Mouse (Mus musculus) midbrain, embryonic 16.5 days (tissue): ENCODE results near the gene Mmab. TPM values are rescaled to one million over a fixed set of nuclear protein-coding genes. Genes with fewer than 3 reads are reported as not detected.

Experiments used
- ATAC-seq: fragments of 200-750 bp; cut with Nextera tagmentation; 2 replicates; pipeline ENCODE4 v1.8.0; 2017; ENCODE audit warnings: moderate TSS enrichment
- H3K27ac ChIP-seq: fragments of 300-500 bp; sonication (generic); 2 replicates; pipeline ENCODE4 v1.5.1; 2014; ENCODE audit warnings: mild to moderate bottlenecking, low read length, mixed read lengths
- H3K27me3 ChIP-seq: fragments of 300-500 bp; sonication (generic); 2 replicates; pipeline ENCODE4 v1.6.1; 2014; ENCODE audit warnings: low read depth, low read length, mixed read lengths; ENCODE audit not compliant: control insufficient read depth, insufficient read depth
- H3K36me3 ChIP-seq: fragments of 300-500 bp; sonication (generic); 2 replicates; pipeline ENCODE4 v1.6.1; 2014; ENCODE audit warnings: mild to moderate bottlenecking, low read length, moderate library complexity, mixed read lengths; ENCODE audit not compliant: control insufficient read depth, insufficient read depth
- H3K4me1 ChIP-seq: fragments of 300-500 bp; sonication (generic); 2 replicates; pipeline ENCODE4 v1.6.1; 2014; ENCODE audit warnings: mild to moderate bottlenecking, low read length, mixed read lengths; ENCODE audit not compliant: control insufficient read depth, insufficient read depth
- H3K4me2 ChIP-seq: fragments of 300-500 bp; sonication (generic); 2 replicates; pipeline ENCODE4 v1.6.1; 2014; ENCODE audit warnings: mild to moderate bottlenecking, low read length, mixed read lengths
- H3K4me3 ChIP-seq: fragments of 300-500 bp; sonication (generic); 2 replicates; pipeline ENCODE4 v1.5.1; 2014; ENCODE audit warnings: low read depth, mild to moderate bottlenecking, low read length, moderate library complexity, mixed read lengths
- H3K9ac ChIP-seq: fragments of 300-500 bp; sonication (generic); 2 replicates; pipeline ENCODE4 v1.6.1; 2014; ENCODE audit warnings: low read depth, low read length, mixed read lengths
- H3K9me3 ChIP-seq: fragments of 300-500 bp; sonication (generic); replicated peaks from 2 replicates; pipeline ENCODE4 v1.6.1; 2014; ENCODE audit warnings: mild to moderate bottlenecking, low read length, mixed read lengths; ENCODE audit not compliant: control insufficient read depth, poor library complexity, severe bottlenecking
- WGBS: fragments of 180-500 bp; shearing (Covaris S2); extraction: QIAGEN DNeasy Blood & Tissue Kit; methylation state at CpG from one replicate; pipeline ENCODE4 v1.1.7; 2014; 5-methylcytosine and 5-hydroxymethylcytosine counted together
- polyA plus RNA-seq: library from polyadenylated mRNA; unstranded; fragments of >200 nt; fragmentation: Nextera tagmentation; extraction: Ambion mirVana; gene quantifications from 2 replicates; pipeline ENCODE4 v1.2.1, GENCODE M21; 2015

Gene Mmab
- polyA plus RNA-seq, 1 experiment from 2014 or later: 38.7 TPM

DNA sequence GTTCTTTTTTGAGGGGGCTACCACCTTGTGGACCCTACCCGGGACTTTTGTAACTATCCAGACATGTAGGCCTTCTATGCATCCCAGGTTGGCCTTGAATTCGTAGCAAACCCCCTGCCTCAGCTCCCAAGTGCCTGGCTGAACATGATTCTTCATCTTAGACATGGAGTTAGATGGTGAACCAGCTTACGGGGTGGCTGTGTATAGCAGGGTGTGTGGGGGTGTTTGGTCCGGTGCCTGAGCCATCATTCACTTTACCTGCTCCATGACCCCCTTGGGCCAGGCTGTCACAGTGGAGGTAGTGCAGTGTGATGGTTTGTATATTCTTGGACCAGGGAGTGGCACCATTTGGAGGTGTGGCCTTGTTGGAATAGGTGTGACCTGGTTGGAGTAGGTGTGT is 24.1 kb upstream of the Mmab start:
- Histone ChIP-seq H3K27me3 (no peaks in the 10 kb centered on the region), H3K4me2 (peak overlapping the region; percentile 56; the same call in 1 of the 2 replicates), H3K9me3 (no peaks in the 10 kb centered on the region), H3K27ac (peak overlapping the region; percentile 83), H3K4me1 (peaks cover 26% of the 10 kb centered on the region), H3K36me3 (no peaks in the 10 kb centered on the region), H3K9ac (peak overlapping the region; percentile 7; the same call in 1 of the 2 replicates), H3K4me3 (no peak overlapping the region)
- no peak for ATAC-seq
- WGBS: 44% methylated on average over 4 of the region's 4 CpGs

DNA sequence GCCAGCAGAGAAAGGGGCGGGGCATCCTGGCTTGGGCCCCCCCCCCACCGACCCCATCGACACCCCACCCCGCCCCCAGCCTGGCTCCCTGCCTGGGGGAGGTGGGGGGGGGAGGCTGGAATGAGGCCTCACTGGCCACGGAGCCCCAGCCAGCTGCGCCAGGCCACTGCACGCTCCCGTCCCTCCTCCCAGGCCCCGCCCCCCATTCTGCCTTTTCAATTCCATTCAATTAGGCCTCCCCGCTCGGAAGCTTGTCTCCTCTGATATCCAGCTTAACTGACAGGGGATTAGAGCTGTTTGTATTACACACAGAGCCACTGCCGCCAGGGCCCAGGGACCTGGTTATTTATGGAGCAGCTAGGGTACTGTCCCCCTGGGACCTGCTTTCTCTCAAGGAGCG is 23.6 kb upstream of the Mmab start:
- peak overlapping the region; percentile 62 for H3K9ac ChIP-seq
- WGBS: under 1% methylated on average over 12 of the region's 13 CpGs
- no peaks in the 10 kb centered on the region for H3K36me3 ChIP-seq
- ATAC-seq: peak; percentile 86
- H3K4me1 ChIP-seq: peaks cover 26% of the 10 kb centered on the region
- H3K4me3 ChIP-seq: peak overlapping the region; percentile 28
- H3K27me3 ChIP-seq: no peaks in the 10 kb centered on the region
- H3K27ac ChIP-seq: peak overlapping the region; percentile 83
- peak overlapping the region; percentile 56 for H3K4me2 ChIP-seq
- no peaks in the 10 kb centered on the region for H3K9me3 ChIP-seq

DNA sequence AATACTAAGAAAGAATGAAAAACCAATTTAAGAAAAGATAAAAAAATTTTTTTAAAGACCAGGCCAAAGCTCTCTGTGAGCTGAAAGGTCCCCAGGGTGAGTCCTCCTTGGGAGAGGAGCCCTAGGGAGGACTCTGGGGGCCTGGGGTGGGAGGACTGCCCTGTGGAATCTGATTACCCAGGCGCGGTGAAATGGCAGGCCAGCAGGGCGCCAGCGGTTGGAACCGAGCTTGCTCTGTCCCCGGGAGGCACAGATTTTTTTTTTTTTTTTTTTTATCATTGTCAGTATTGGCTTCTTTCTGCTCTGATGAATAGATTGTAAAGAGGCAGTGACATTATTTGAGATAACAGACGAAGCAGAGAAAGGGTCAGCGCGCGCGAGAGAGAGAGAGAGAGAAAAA is 23.2 kb upstream of the Mmab start:
- Histone ChIP-seq H3K27me3 (no peaks in the 10 kb centered on the region), H3K9me3 (no peaks in the 10 kb centered on the region), H3K4me1 (peaks cover 26% of the 10 kb centered on the region), H3K36me3 (no peaks in the 10 kb centered on the region), H3K9ac (peak overlapping the region; percentile 62), H3K4me3 (peak overlapping the region; percentile 28), H3K4me2 (peak overlapping the region; percentile 56), H3K27ac (peak overlapping the region; percentile 83)
- under 1% methylated on average over 11 of the region's 11 CpGs for WGBS
- ATAC-seq: peak; percentile 59

DNA sequence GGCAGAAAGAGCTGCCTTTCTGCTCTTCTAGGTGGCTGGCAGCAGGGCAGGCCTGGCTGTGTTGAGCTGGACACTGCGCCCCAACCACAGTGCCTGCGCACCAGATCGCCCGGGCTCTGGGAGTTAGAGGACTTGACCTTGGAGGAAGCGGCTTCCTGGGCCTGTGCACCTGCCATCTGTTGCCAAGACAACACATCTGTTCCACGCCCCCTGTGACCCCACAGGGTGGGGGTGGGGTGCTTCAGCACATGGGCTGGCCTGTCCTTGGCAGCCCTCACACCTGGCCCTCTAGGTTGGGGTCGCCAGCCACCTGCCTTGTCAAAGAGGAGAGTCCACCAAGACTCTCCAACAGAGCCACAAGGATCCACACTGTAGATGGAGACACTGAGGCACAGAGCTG is 21.8 kb upstream of the Mmab start:
- ATAC-seq: no peak
- H3K27ac ChIP-seq: no peak overlapping the region
- WGBS: 49% methylated on average over 7 of the region's 7 CpGs
- H3K36me3 ChIP-seq: no peaks in the 10 kb centered on the region
- H3K9me3 ChIP-seq: no peaks in the 10 kb centered on the region
- peak overlapping the region; percentile 7; the same call in 1 of the 2 replicates for H3K9ac ChIP-seq
- H3K4me2 ChIP-seq: no peak overlapping the region
- peaks cover 26% of the 10 kb centered on the region for H3K4me1 ChIP-seq
- no peaks in the 10 kb centered on the region for H3K27me3 ChIP-seq
- no peak overlapping the region for H3K4me3 ChIP-seq

- ATAC-seq: no peak
- Histone ChIP-seq H3K9ac (no peak overlapping the region), H3K27me3 (no peaks in the 10 kb centered on the region), H3K4me3 (no peak overlapping the region), H3K9me3 (no peaks in the 10 kb centered on the region), H3K27ac (no peak overlapping the region), H3K4me1 (peaks cover 26% of the 10 kb centered on the region), H3K4me2 (no peak overlapping the region), H3K36me3 (no peaks in the 10 kb centered on the region)
- 92% methylated on average over 2 of the region's 2 CpGs for WGBS
Measured at GRCm38 (mm10) chr5:114464561-114464960, 20.7 kb upstream of the Mmab start.

GRCm38 (mm10) chr5:114462067-114463040 is 18.5 kb upstream of the Mmab start:
- ATAC-seq: no peak
- Histone ChIP-seq H3K9me3 (no peaks in the 10 kb centered on the region), H3K36me3 (0 out of 2 replicates have a peak, but pooled peaks cover 3% of the 10 kb centered on the region), H3K27me3 (no peaks in the 10 kb centered on the region), H3K27ac (no peak overlapping the region), H3K9ac (no peak overlapping the region), H3K4me2 (no peak overlapping the region), H3K4me1 (peaks cover 18% of the 10 kb centered on the region), H3K4me3 (no peak overlapping the region)
- 79% methylated on average over 24 of the region's 24 CpGs for WGBS

- Histone ChIP-seq H3K4me3 (no peak overlapping the region), H3K27ac (no peak overlapping the region), H3K4me2 (no peak overlapping the region), H3K36me3 (0 out of 2 replicates have a peak, but pooled peaks cover 3% of the 10 kb centered on the region), H3K9ac (no peak overlapping the region), H3K27me3 (no peaks in the 10 kb centered on the region), H3K4me1 (peaks cover 8% of the 10 kb centered on the region), H3K9me3 (no peaks in the 10 kb centered on the region)
- no peak; the same call in 1 of the 2 replicates for ATAC-seq
- 7% methylated on average over 7 of the region's 7 CpGs for WGBS
Measured at GRCm38 (mm10) chr5:114461238-114461637, 17.4 kb upstream of the Mmab start.

GRCm38 (mm10) chr5:114456995-114457605 is 13.2 kb upstream of the Mmab start:
- WGBS: 83% methylated on average over 16 of the region's 16 CpGs

DNA sequence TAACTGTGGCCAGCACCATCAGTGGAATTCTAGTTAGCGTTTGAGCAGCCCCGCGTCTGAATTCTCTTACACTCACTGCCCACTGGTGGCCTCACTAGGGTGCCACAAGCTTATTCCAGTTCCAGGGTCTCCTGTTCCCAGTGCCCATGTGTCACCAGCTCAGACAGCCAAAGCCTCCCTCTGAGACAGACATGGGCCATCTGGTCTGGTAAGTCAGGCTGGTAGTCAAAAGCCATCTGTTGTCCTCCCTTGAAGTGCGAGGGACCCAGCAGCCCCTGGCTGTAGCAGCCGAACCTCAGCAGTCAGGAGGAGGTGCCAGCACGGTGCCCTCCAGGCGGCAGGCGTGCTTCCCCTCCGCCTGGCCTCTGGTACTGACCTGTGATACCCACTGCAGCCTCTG is 12.4 kb upstream of the Mmab start:
- Histone ChIP-seq H3K4me1 (no peaks in the 10 kb centered on the region), H3K9me3 (no peaks in the 10 kb centered on the region), H3K27me3 (no peaks in the 10 kb centered on the region), H3K27ac (no peak overlapping the region), H3K36me3 (peaks cover 11% of the 10 kb centered on the region), H3K4me3 (no peak overlapping the region), H3K4me2 (no peak overlapping the region), H3K9ac (no peak overlapping the region)
- ATAC-seq: no peak
- WGBS: 73% methylated on average over 9 of the region's 9 CpGs

More at GRCm38 (mm10) chr5:114456995-114457605, 13.2 kb upstream of the Mmab start:
- no peak for ATAC-seq
- Histone ChIP-seq H3K4me1 (no peaks in the 10 kb centered on the region), H3K4me2 (no peak overlapping the region), H3K4me3 (no peak overlapping the region), H3K9ac (no peak overlapping the region), H3K27me3 (no peaks in the 10 kb centered on the region), H3K9me3 (no peaks in the 10 kb centered on the region), H3K36me3 (peaks cover 6% of the 10 kb centered on the region), H3K27ac (no peak overlapping the region)
